ENCODE assay signal across 8 mouse cellular contexts in the genomic region with DNA sequence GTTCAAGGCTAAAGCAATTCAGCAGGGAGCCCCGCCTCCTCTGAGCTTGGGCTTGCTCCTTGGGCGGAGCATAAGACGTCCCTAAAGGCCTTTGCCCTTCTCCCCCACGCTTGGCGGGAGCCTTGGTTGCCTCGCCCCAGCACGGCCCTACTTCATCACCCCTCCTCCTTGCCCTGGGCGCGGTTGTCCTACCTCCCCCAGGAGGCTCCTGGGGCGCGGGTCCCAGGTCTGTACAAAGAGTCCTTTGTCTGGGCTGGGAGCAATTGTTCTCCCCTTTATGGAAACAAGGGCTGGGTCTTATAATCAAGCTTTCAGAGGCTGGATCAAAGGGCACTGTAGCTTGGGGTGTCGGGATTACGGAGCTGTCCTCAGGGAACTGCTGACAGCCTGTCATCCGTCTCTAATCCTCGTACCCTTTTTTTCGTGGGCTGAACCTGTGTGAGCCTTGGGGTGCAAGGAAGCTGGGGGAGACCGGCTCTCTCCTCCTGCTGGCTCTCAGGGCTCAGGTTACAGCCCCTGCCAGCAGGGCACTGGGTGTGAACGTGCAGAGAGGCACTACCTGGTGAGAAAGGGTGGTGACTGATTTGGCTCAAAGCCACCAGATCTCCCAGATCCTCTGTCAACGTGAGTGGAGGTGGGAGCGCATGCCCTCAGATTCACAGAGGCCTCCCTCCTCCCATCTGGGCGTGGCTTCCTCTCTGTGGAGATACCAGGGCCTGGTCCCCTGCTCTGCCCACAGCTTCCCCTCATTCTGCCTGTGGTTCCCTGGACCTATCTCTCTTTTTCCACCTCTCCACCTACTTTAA. TPM values are rescaled to one million over a fixed set of nuclear protein-coding genes. Genes with fewer than 3 reads are reported as not detected.
DNase-seq lines count a peak whose midpoint lies in the region; ATAC-seq and TF ChIP-seq lines count a peak whose summit lies in the region.

No protein-coding gene starts in this region.

- peaks cover 13% of the 10 kb centered on the region for H3K4me1 ChIP-seq in ES-Bruce4 (ENCODE audit: control insufficient read depth, insufficient read depth, low read length)
- peaks cover 12% of the 10 kb centered on the region for H3K4me1 ChIP-seq in midbrain, embryonic 11.5 days (ENCODE audit: control insufficient read depth, insufficient read depth, low read length)

- no peaks in the 10 kb centered on the region for H3K36me3 ChIP-seq in ES-Bruce4 (ENCODE audit: control insufficient read depth, insufficient read depth, low read length, poor library complexity, severe bottlenecking)
- H3K36me3 ChIP-seq in midbrain, embryonic 11.5 days (ENCODE audit: control insufficient read depth, insufficient read depth, low read length), result no peaks in the 10 kb centered on the region

- peak; percentile 93 for TF ChIP-seq EP300 in ES-Bruce4 (IDR thresholded peaks at IDR 0.05; ENCODE audit: insufficient read depth, low read depth, low read length)

- WGBS in midbrain, embryonic 11.5 days, result 2% methylated on average over 21 of the region's 21 CpGs

- H3K4me2 ChIP-seq in midbrain, embryonic 11.5 days, result peak overlapping the region; percentile 41

- H3K9ac ChIP-seq in ES-Bruce4 (ENCODE audit: low read depth, poor library complexity, severe bottlenecking), result no peak overlapping the region
- peak overlapping the region; percentile 56 for H3K9ac ChIP-seq in midbrain, embryonic 11.5 days (ENCODE audit: low read length)

- no peak for TF ChIP-seq POLR2A in ES-Bruce4 (IDR thresholded peaks at IDR 0.05; ENCODE audit: insufficient read depth, low read length)

- H3K27ac ChIP-seq in ES-Bruce4 (ENCODE audit: insufficient read depth, low read length), result peak overlapping the region; percentile 87
- H3K27ac ChIP-seq in midbrain, embryonic 11.5 days (ENCODE audit: low read depth, low read length), result 0 out of 2 replicates have a peak overlapping the region, but pooled peaks have one; percentile 2

- peak; percentile 66 for DNase-seq in brain, adult 2 months (ENCODE audit: low read depth, low spot score)
- DNase-seq in kidney, postnatal 36 days, result peak; percentile 72 to 75
- DNase-seq in midbrain, embryonic 11.5 days (ENCODE audit: low spot score, missing footprints), result peak; percentile 93
- DNase-seq in left cerebral cortex, adult 8-10 months (ENCODE audit: low spot score in 2 of 2), result no peak
- no peak for DNase-seq in right cerebral cortex, postnatal 4 days
- no peak for DNase-seq in adrenal gland, postnatal 25 days

- no peaks in the 10 kb centered on the region for H3K9me3 ChIP-seq in ES-Bruce4 (replicated peaks; ENCODE audit: control insufficient read depth, insufficient read depth, low read length, poor library complexity, severe bottlenecking)
- H3K9me3 ChIP-seq in midbrain, embryonic 11.5 days (ENCODE audit: control insufficient read depth, low read length), result no peaks in the 10 kb centered on the region

- H3K27me3 ChIP-seq in ES-Bruce4 (ENCODE audit: control insufficient read depth, insufficient read depth, low read length, poor library complexity, severe bottlenecking), result no peaks in the 10 kb centered on the region
- no peaks in the 10 kb centered on the region for H3K27me3 ChIP-seq in midbrain, embryonic 11.5 days (ENCODE audit: control insufficient read depth, insufficient read depth, low read length)

- peak; percentile 68 for ATAC-seq in granulocyte monocyte progenitor cell, adult 5-6 weeks (replicated peaks; ENCODE audit: poor library complexity, severe bottlenecking)
- peak; percentile 88 for ATAC-seq in midbrain, embryonic 11.5 days (ENCODE audit: low FRiP score)

- no peak overlapping the region for H3K4me3 ChIP-seq in ES-Bruce4 (ENCODE audit: low read depth, low read length)
- H3K4me3 ChIP-seq in midbrain, embryonic 11.5 days (ENCODE audit: low read depth, low read length), result 0 out of 2 replicates have a peak overlapping the region, but pooled peaks have one; percentile 17

- no peak for TF ChIP-seq CTCF in ES-Bruce4 (IDR thresholded peaks at IDR 0.05; ENCODE audit: low read depth, low read length)

RNA-seq across cellular contexts. Expression of a gene that starts 31.7 kb away (rescaled TPM):
- polyA plus RNA-seq in ES-Bruce4 (2011; ENCODE audit: insufficient read depth, insufficient read length, low read depth, missing spikeins), result not detected in 2 replicates
- not detected in 2 replicates for total RNA-seq in granulocyte monocyte progenitor cell, adult 5-6 weeks (2014; fragmentation: Nextera tagmentation)
- total RNA-seq in granulocyte monocyte progenitor cell, adult 5-6 weeks (2017), result not detected in 2 replicates
- not detected in 2 replicates for polyA plus RNA-seq in midbrain, embryonic 11.5 days (2014; fragmentation: Nextera tagmentation; extraction: Ambion mirVana)
- 100 to 1,000 TPM; 177 to 205 (median 196) TPM for total RNA-seq in left cerebral cortex, adult 8-10 months (2022)
- total RNA-seq in adrenal gland, postnatal 25 days (2021), result 0.52 and 0.67 TPM in 2 replicates

RNA-seq across cellular contexts. Expression of a gene that starts 52.6 kb away (rescaled TPM):
- polyA plus RNA-seq in ES-Bruce4 (2011; ENCODE audit: insufficient read depth, insufficient read length, low read depth, missing spikeins), result 94.4 and 106 TPM in 2 replicates
- total RNA-seq in granulocyte monocyte progenitor cell, adult 5-6 weeks (2014; fragmentation: Nextera tagmentation), result 35.6 and 48.5 TPM in 2 replicates
- total RNA-seq in granulocyte monocyte progenitor cell, adult 5-6 weeks (2017), result 18.3 and 20.3 TPM in 2 replicates
- 61.3 and 72.2 TPM in 2 replicates for polyA plus RNA-seq in midbrain, embryonic 11.5 days (2014; fragmentation: Nextera tagmentation; extraction: Ambion mirVana)
- 100 to 1,000 TPM; 255 to 276 (median 267) TPM for total RNA-seq in left cerebral cortex, adult 8-10 months (2022)
- total RNA-seq in adrenal gland, postnatal 25 days (2021), result 47.8 and 59.0 TPM in 2 replicates

RNA-seq across cellular contexts. Expression of a gene that starts 59.2 kb away (rescaled TPM):
- 36.6 and 37.3 TPM in 2 replicates for polyA plus RNA-seq in ES-Bruce4 (2011; ENCODE audit: insufficient read depth, insufficient read length, low read depth, missing spikeins)
- total RNA-seq in granulocyte monocyte progenitor cell, adult 5-6 weeks (2014; fragmentation: Nextera tagmentation), result not detected in 2 replicates
- not detected in 2 replicates for total RNA-seq in granulocyte monocyte progenitor cell, adult 5-6 weeks (2017)
- 0.21 and 0.42 TPM in 2 replicates for polyA plus RNA-seq in midbrain, embryonic 11.5 days (2014; fragmentation: Nextera tagmentation; extraction: Ambion mirVana)
- total RNA-seq in left cerebral cortex, adult 8-10 months (2022), result under 1 TPM in 2 of 4 experiments, not detected in 2; 0.19 to 0.20 TPM
- total RNA-seq in adrenal gland, postnatal 25 days (2021), result 0.21 TPM in 1 of 2 replicates, not detected in the other

Comparison
In these comparisons a context has a peak if more than half of its experiments do, and no peak if none do; other contexts are left out.
1. DNase-seq: peak in brain, adult 2 months (single experiment), kidney, postnatal 36 days (2 of 2) and midbrain, embryonic 11.5 days (single experiment); none in left cerebral cortex, adult 8-10 months (0 of 2), right cerebral cortex, postnatal 4 days (single experiment) and adrenal gland, postnatal 25 days (single experiment).
2. RNA of a gene that starts 31.7 kb away (total RNA-seq): 177 to 205 TPM in left cerebral cortex, adult 8-10 months; 0.52 to 0.67 TPM in adrenal gland, postnatal 25 days and not detected in granulocyte monocyte progenitor cell, adult 5-6 weeks; every median in the first group is over 100 times any median in the second.